Mouse (Mus musculus): ENCODE results near the gene Hmbs. TPM values are rescaled to one million over a fixed set of nuclear protein-coding genes. Genes with fewer than 3 reads are reported as not detected.

The Hmbs gene
- polyA plus RNA-seq, 1 experiment from 2014 or later: 291 TPM

- Histone ChIP-seq H3K4me2 (no peak overlapping the region), H3K9me3 (replicated peaks; ENCODE audit: control insufficient read depth, low read length) (no peaks in the 10 kb centered on the region), H3K36me3 (ENCODE audit: control insufficient read depth, insufficient read depth, low read length) (peaks cover 62% of the 10 kb centered on the region), H3K27ac (ENCODE audit: low read depth, low read length) (no peak overlapping the region), H3K9ac (ENCODE audit: low read depth, low read length) (no peak overlapping the region), H3K4me3 (ENCODE audit: low read depth, low read length) (no peak overlapping the region), H3K27me3 (ENCODE audit: control insufficient read depth, insufficient read depth, low read length) (no peaks in the 10 kb centered on the region), H3K4me1 (ENCODE audit: control insufficient read depth, insufficient read depth, low read length) (no peaks in the 10 kb centered on the region)
- no peak for ATAC-seq (replicated peaks; ENCODE audit: insufficient number of reproducible peaks, low FRiP score, low TSS enrichment)
- 91% methylated on average over 4 of the region's 4 CpGs for WGBS (ENCODE audit: insufficient replicate concordance)
These were observed 7.4 kb upstream of the Hmbs start for GRCm38 (mm10) chr9:44351396-44351795.

GRCm38 (mm10) chr9:44348546-44348945 lies 4.5 kb upstream of the Hmbs start:
- Histone ChIP-seq H3K27me3 (ENCODE audit: control insufficient read depth, insufficient read depth, low read length) (no peaks in the 10 kb centered on the region), H3K4me1 (ENCODE audit: control insufficient read depth, insufficient read depth, low read length) (no peaks in the 10 kb centered on the region), H3K9me3 (replicated peaks; ENCODE audit: control insufficient read depth, low read length) (no peaks in the 10 kb centered on the region), H3K4me3 (ENCODE audit: low read depth, low read length) (no peak overlapping the region), H3K36me3 (ENCODE audit: control insufficient read depth, insufficient read depth, low read length) (peaks cover 44% of the 10 kb centered on the region), H3K27ac (ENCODE audit: low read depth, low read length) (no peak overlapping the region), H3K4me2 (no peak overlapping the region), H3K9ac (ENCODE audit: low read depth, low read length) (no peak overlapping the region)
- ATAC-seq (replicated peaks; ENCODE audit: insufficient number of reproducible peaks, low FRiP score, low TSS enrichment): no peak
- 95% methylated on average over 4 of the region's 4 CpGs for WGBS (ENCODE audit: insufficient replicate concordance)

GRCm38 (mm10) chr9:44347621-44348020 lies 3.6 kb upstream of the Hmbs start:
- Histone ChIP-seq H3K27me3 (ENCODE audit: control insufficient read depth, insufficient read depth, low read length) (no peaks in the 10 kb centered on the region), H3K9me3 (replicated peaks; ENCODE audit: control insufficient read depth, low read length) (no peaks in the 10 kb centered on the region), H3K4me3 (ENCODE audit: low read depth, low read length) (no peak overlapping the region), H3K36me3 (ENCODE audit: control insufficient read depth, insufficient read depth, low read length) (peaks cover 37% of the 10 kb centered on the region), H3K9ac (ENCODE audit: low read depth, low read length) (no peak overlapping the region), H3K4me1 (ENCODE audit: control insufficient read depth, insufficient read depth, low read length) (peaks cover 7% of the 10 kb centered on the region), H3K27ac (ENCODE audit: low read depth, low read length) (no peak overlapping the region), H3K4me2 (no peak overlapping the region)
- 85% methylated on average over 4 of the region's 4 CpGs for WGBS (ENCODE audit: insufficient replicate concordance)
- no peak for ATAC-seq (replicated peaks; ENCODE audit: insufficient number of reproducible peaks, low FRiP score, low TSS enrichment)

- Histone ChIP-seq H3K36me3 (ENCODE audit: control insufficient read depth, insufficient read depth, low read length) (peaks cover 37% of the 10 kb centered on the region), H3K9ac (ENCODE audit: low read depth, low read length) (no peak overlapping the region)
- WGBS (ENCODE audit: insufficient replicate concordance): 91% methylated on average over 9 of the region's 9 CpGs
These were observed 3.1 kb upstream of the Hmbs start for GRCm38 (mm10) chr9:44347166-44347565.

GRCm38 (mm10) chr9:44345570-44346433 lies 1.8 kb upstream of the Hmbs start:
- no peak overlapping the region for H3K27ac ChIP-seq (ENCODE audit: low read depth, low read length)
- no peak overlapping the region for H3K4me3 ChIP-seq (ENCODE audit: low read depth, low read length)
- ATAC-seq (replicated peaks; ENCODE audit: insufficient number of reproducible peaks, low FRiP score, low TSS enrichment): no peak
- peaks cover 28% of the 10 kb centered on the region for H3K36me3 ChIP-seq (ENCODE audit: control insufficient read depth, insufficient read depth, low read length)
- peaks cover 16% of the 10 kb centered on the region for H3K4me1 ChIP-seq (ENCODE audit: control insufficient read depth, insufficient read depth, low read length)
- H3K9ac ChIP-seq (ENCODE audit: low read depth, low read length): no peak overlapping the region
- H3K27me3 ChIP-seq (ENCODE audit: control insufficient read depth, insufficient read depth, low read length): no peaks in the 10 kb centered on the region
- no peak overlapping the region for H3K4me2 ChIP-seq
- H3K9me3 ChIP-seq (replicated peaks; ENCODE audit: control insufficient read depth, low read length): no peaks in the 10 kb centered on the region
- 86% methylated on average over 6 of the region's 6 CpGs for WGBS (ENCODE audit: insufficient replicate concordance)

More at GRCm38 (mm10) chr9:44347166-44347565, 3.1 kb upstream of the Hmbs start:
- H3K27ac ChIP-seq (ENCODE audit: low read depth, low read length): no peak overlapping the region
- H3K4me3 ChIP-seq (ENCODE audit: low read depth, low read length): no peak overlapping the region
- no peaks in the 10 kb centered on the region for H3K9me3 ChIP-seq (replicated peaks; ENCODE audit: control insufficient read depth, low read length)
- H3K4me2 ChIP-seq: no peak overlapping the region
- H3K4me1 ChIP-seq (ENCODE audit: control insufficient read depth, insufficient read depth, low read length): peaks cover 12% of the 10 kb centered on the region
- ATAC-seq (replicated peaks; ENCODE audit: insufficient number of reproducible peaks, low FRiP score, low TSS enrichment): no peak
- no peaks in the 10 kb centered on the region for H3K27me3 ChIP-seq (ENCODE audit: control insufficient read depth, insufficient read depth, low read length)

GRCm38 (mm10) chr9:44343290-44343689 lies 738 bp downstream of the Hmbs start:
- Histone ChIP-seq H3K9ac (ENCODE audit: low read depth, low read length) (peak overlapping the region; percentile 94), H3K27me3 (ENCODE audit: control insufficient read depth, insufficient read depth, low read length) (no peaks in the 10 kb centered on the region), H3K9me3 (replicated peaks; ENCODE audit: control insufficient read depth, low read length) (no peaks in the 10 kb centered on the region), H3K4me2 (peak overlapping the region; percentile 63), H3K4me1 (ENCODE audit: control insufficient read depth, insufficient read depth, low read length) (peaks cover 16% of the 10 kb centered on the region), H3K36me3 (ENCODE audit: control insufficient read depth, insufficient read depth, low read length) (peaks cover 17% of the 10 kb centered on the region), H3K27ac (ENCODE audit: low read depth, low read length) (peak overlapping the region; percentile 100), H3K4me3 (ENCODE audit: low read depth, low read length) (peak overlapping the region; percentile 84)
- peak; percentile 76 for ATAC-seq (replicated peaks; ENCODE audit: insufficient number of reproducible peaks, low FRiP score, low TSS enrichment)
- WGBS (ENCODE audit: insufficient replicate concordance): 5% methylated on average over 6 of the region's 6 CpGs

DNA sequence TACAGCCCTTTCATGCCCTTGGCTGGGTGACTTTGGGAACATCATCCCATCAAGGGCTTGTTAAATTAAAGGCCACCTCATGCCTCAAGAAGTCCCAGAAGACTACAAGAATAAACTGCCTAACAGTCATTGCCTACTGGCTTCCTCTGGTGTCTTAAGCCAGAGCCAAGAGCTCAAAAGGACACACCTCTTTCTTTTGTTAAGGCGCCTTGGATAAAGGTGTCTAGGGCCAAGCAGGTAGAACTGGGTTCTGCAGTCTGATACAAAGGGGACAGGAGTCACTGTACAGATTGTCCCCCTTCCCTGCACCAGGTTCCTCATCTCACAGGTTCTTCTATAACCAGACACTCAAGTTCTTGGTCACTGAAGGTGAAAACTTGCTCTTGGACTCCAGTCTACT lies 1.4 kb downstream of the Hmbs start:
- H3K27ac ChIP-seq (ENCODE audit: low read depth, low read length): peak overlapping the region; percentile 100
- no peak for ATAC-seq (replicated peaks; ENCODE audit: insufficient number of reproducible peaks, low FRiP score, low TSS enrichment)
- no peaks in the 10 kb centered on the region for H3K9me3 ChIP-seq (replicated peaks; ENCODE audit: control insufficient read depth, low read length)
- WGBS (ENCODE audit: insufficient replicate concordance): 64% methylated on average over 1 of the region's 1 CpGs
- H3K4me2 ChIP-seq: peak overlapping the region; percentile 63
- no peaks in the 10 kb centered on the region for H3K27me3 ChIP-seq (ENCODE audit: control insufficient read depth, insufficient read depth, low read length)
- peak overlapping the region; percentile 84 for H3K4me3 ChIP-seq (ENCODE audit: low read depth, low read length)
- peak overlapping the region; percentile 94 for H3K9ac ChIP-seq (ENCODE audit: low read depth, low read length)
- H3K36me3 ChIP-seq (ENCODE audit: control insufficient read depth, insufficient read depth, low read length): peaks cover 15% of the 10 kb centered on the region
- H3K4me1 ChIP-seq (ENCODE audit: control insufficient read depth, insufficient read depth, low read length): peaks cover 17% of the 10 kb centered on the region

DNA sequence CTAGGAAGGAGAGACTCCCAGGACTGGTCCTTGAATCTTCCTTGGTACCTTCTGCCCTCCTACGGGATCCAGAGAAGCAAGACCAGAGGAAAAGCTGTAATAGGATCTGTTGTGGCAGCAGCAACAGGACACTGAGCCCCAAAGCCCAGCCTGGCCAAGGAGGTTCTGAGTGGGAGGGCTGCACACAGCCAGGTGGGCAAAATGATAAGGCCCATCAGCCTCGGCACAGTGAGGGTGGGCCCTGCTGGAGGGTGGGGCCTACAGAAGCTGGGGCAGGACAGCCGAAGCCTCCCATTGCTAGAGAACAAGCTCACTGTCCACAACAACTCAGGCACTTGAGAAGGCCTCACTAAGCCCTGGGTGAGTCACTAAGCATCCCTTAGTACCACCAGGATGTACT lies 1.9 kb downstream of the Hmbs start:
- Histone ChIP-seq H3K4me1 (ENCODE audit: control insufficient read depth, insufficient read depth, low read length) (peaks cover 19% of the 10 kb centered on the region), H3K9me3 (replicated peaks; ENCODE audit: control insufficient read depth, low read length) (no peaks in the 10 kb centered on the region), H3K9ac (ENCODE audit: low read depth, low read length) (peak overlapping the region; percentile 94), H3K36me3 (ENCODE audit: control insufficient read depth, insufficient read depth, low read length) (peaks cover 11% of the 10 kb centered on the region), H3K27me3 (ENCODE audit: control insufficient read depth, insufficient read depth, low read length) (no peaks in the 10 kb centered on the region), H3K4me2 (peak overlapping the region; percentile 63), H3K27ac (ENCODE audit: low read depth, low read length) (peak overlapping the region; percentile 100), H3K4me3 (ENCODE audit: low read depth, low read length) (peak overlapping the region; percentile 84)
- ATAC-seq (replicated peaks; ENCODE audit: insufficient number of reproducible peaks, low FRiP score, low TSS enrichment): peak; percentile 72
- WGBS (ENCODE audit: insufficient replicate concordance): 37% methylated on average over 3 of the region's 3 CpGs

GRCm38 (mm10) chr9:44341487-44341886 lies 2.5 kb downstream of the Hmbs start:
- H3K4me1 ChIP-seq (ENCODE audit: control insufficient read depth, insufficient read depth, low read length): peaks cover 22% of the 10 kb centered on the region
- peak overlapping the region; percentile 100 for H3K27ac ChIP-seq (ENCODE audit: low read depth, low read length)
- H3K9ac ChIP-seq (ENCODE audit: low read depth, low read length): peak overlapping the region; percentile 94
- WGBS (ENCODE audit: insufficient replicate concordance): 84% methylated on average over 5 of the region's 5 CpGs
- H3K36me3 ChIP-seq (ENCODE audit: control insufficient read depth, insufficient read depth, low read length): peaks cover 7% of the 10 kb centered on the region
- H3K27me3 ChIP-seq (ENCODE audit: control insufficient read depth, insufficient read depth, low read length): no peaks in the 10 kb centered on the region
- no peak overlapping the region; the same call in 1 of the 2 replicates for H3K4me2 ChIP-seq
- H3K4me3 ChIP-seq (ENCODE audit: low read depth, low read length): peak overlapping the region; percentile 39
- no peaks in the 10 kb centered on the region for H3K9me3 ChIP-seq (replicated peaks; ENCODE audit: control insufficient read depth, low read length)
- ATAC-seq (replicated peaks; ENCODE audit: insufficient number of reproducible peaks, low FRiP score, low TSS enrichment): no peak
